Mouse (Mus musculus) small intestine, adult 2 months (tissue): ENCODE data around the gene Cd24a.

Source experiments
- CTCF ChIP-seq: fragments of 200-500 bp; IDR thresholded peaks from 2 replicates; pipeline ENCODE4 v1.5.1; 2012; ENCODE audit warnings: low read depth, mild to moderate bottlenecking, control low read depth, inconsistent platforms, low read length, moderate library complexity, mixed read lengths; ENCODE audit not compliant: insufficient replicate concordance, insufficient read length; ENCODE audit errors: extremely low read depth
- POLR2A ChIP-seq: fragments of 200-500 bp; IDR thresholded peaks from 2 replicates; pipeline ENCODE4 v1.6.1; 2012; ENCODE audit warnings: low read depth, mild to moderate bottlenecking, control low read depth, inconsistent platforms, low read length, moderate library complexity

DNA sequence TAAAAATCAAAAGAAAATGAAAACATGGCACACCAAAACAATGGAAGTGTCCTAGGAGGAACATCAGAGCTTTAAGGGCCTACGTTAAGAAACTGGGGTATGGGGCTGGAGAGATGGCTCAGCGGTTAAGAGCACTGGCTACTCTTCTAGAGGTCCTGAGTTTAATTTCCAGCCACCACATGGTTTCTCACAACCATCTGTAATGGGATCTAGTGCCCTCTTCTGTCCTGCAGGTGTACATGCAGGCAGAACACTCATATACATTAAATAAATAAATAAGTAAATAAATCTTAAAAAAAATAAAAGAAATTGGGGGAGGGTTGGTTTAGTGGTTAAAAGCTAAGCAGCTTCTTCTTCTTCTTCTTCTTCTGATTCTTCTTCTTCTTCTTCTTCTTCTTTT is 16.8 kb upstream of the Cd24a start:
- no peak for TF ChIP-seq POLR2A
- no peak for TF ChIP-seq CTCF
